Comparison of ENCODE assay signal across 14 mouse cellular contexts in the genomic region with DNA sequence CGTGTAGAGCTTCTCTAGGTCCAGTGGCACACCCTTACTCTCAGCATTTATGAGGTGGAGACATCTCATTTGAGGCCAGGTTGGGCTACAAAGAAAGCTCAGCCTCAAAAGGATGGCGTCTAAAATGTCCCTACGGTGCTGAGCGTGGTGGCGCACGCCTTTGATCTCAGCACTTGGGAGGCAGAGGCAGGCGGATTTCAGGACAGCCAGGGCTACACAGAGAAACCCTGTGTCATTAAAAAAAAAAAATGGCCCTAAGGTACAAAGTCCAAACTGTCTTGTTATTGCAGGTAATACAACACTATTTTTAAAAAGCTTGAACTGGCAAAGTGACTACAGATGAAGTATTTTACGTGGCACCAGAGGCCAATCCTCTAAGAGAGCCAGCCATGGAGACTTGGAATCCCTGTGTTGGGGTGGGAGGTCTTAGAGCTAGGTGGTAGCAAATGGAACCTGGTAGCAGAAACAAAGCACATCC. TPM values are rescaled to one million over a fixed set of nuclear protein-coding genes. Genes with fewer than 3 reads are reported as not detected.
"Had no signal": no experiment of that assay in that cellular context is flagged by ENCODE, and none has a peak within 500 bp of the region (broad histone marks: within the 10 kb centered on the region; RNA-seq: fewer than 3 reads in every experiment).

No protein-coding gene starts in this region.

- H3K27me3 ChIP-seq: kidney, embryonic 15.5 days; limb, embryonic 15.5 days; lung, embryonic 15.5 days; neural tube, embryonic 12.5 days had no signal

- DNase-seq: kidney, adult 11 months; kidney, postnatal 14 days; layer of hippocampus, adult 9-11 months; layer of hippocampus, postnatal 36 days; midbrain, embryonic 14.5 days; retina, postnatal 1 day; right cerebral cortex, postnatal 14 days; thymus, postnatal 4 days had no signal

- H3K4me2 ChIP-seq: kidney, embryonic 15.5 days; limb, embryonic 15.5 days; lung, embryonic 15.5 days; neural tube, embryonic 12.5 days had no signal

- H3K4me1 ChIP-seq: kidney, embryonic 15.5 days; limb, embryonic 15.5 days; lung, embryonic 15.5 days; neural tube, embryonic 12.5 days had no signal

- H3K4me3 ChIP-seq: kidney, embryonic 15.5 days; limb, embryonic 15.5 days; lung, embryonic 15.5 days; neural tube, embryonic 12.5 days had no signal

- H3K9me3 ChIP-seq: kidney, embryonic 15.5 days; limb, embryonic 15.5 days; lung, embryonic 15.5 days; neural tube, embryonic 12.5 days had no signal

- H3K27ac ChIP-seq: kidney, embryonic 15.5 days; limb, embryonic 15.5 days; lung, embryonic 15.5 days; neural tube, embryonic 12.5 days had no signal

- H3K9ac ChIP-seq: kidney, embryonic 15.5 days; limb, embryonic 15.5 days; lung, embryonic 15.5 days; neural tube, embryonic 12.5 days had no signal

RNA-seq across cellular contexts. Expression of a gene that starts 14.7 kb away (rescaled TPM):
- polyA plus RNA-seq: small intestine, adult 2 months had no signal

RNA-seq across cellular contexts. Expression of a gene that starts 15.7 kb away (rescaled TPM):
- total RNA-seq: megakaryocyte-erythroid progenitor cell, adult 5-6 weeks had no signal
